Mouse (Mus musculus) lung, embryonic 15.5 days (tissue): ENCODE results near the gene Prtn3. TPM values are rescaled to one million over a fixed set of nuclear protein-coding genes. Genes with fewer than 3 reads are reported as not detected.
A peak's percentile ranks its signal among the peaks of the same experiment; 100 is the strongest.

Source experiments
- ATAC-seq: fragments of 200-750 bp; cut with Nextera tagmentation; 2 replicates; pipeline ENCODE4 v1.8.0; 2017; ENCODE audit warnings: moderate number of reproducible peaks, borderline replicate concordance; ENCODE audit not compliant: low FRiP score, low TSS enrichment; ENCODE audit errors: extremely low read depth
- H3K27ac ChIP-seq: fragments of 300-500 bp; sonication (generic); 2 replicates; pipeline ENCODE4 v1.5.1; 2015; ENCODE audit warnings: moderate library complexity, mild to moderate bottlenecking, inconsistent platforms
- H3K27me3 ChIP-seq: fragments of 300-500 bp; sonication (generic); 2 replicates; pipeline ENCODE4 v1.6.1; 2015; ENCODE audit warnings: inconsistent platforms
- H3K36me3 ChIP-seq: fragments of 300-500 bp; sonication (generic); 2 replicates; pipeline ENCODE4 v1.6.1; 2015; ENCODE audit warnings: inconsistent platforms
- H3K4me1 ChIP-seq: fragments of 300-500 bp; sonication (generic); 2 replicates; pipeline ENCODE4 v1.6.1; 2015; ENCODE audit warnings: inconsistent platforms
- H3K4me2 ChIP-seq: fragments of 300-500 bp; sonication (generic); 2 replicates; pipeline ENCODE4 v1.6.1; 2015; ENCODE audit warnings: inconsistent platforms, mild to moderate bottlenecking, moderate library complexity
- H3K4me3 ChIP-seq: fragments of 300-500 bp; sonication (generic); 2 replicates; pipeline ENCODE4 v1.5.1; 2015; ENCODE audit warnings: mild to moderate bottlenecking, inconsistent platforms
- H3K9ac ChIP-seq: fragments of 300-500 bp; sonication (generic); 2 replicates; pipeline ENCODE4 v1.6.1; 2015; ENCODE audit warnings: inconsistent platforms
- H3K9me3 ChIP-seq: fragments of 300-500 bp; sonication (generic); 2 replicates; pipeline ENCODE4 v1.6.1; 2016; ENCODE audit warnings: inconsistent platforms
- WGBS: fragments of 180-500 bp; shearing (Covaris S2); methylation state at CpG from one replicate; pipeline ENCODE4 v1.1.7; 2015; 5-methylcytosine and 5-hydroxymethylcytosine counted together
- polyA plus RNA-seq: library from polyadenylated mRNA; unstranded; fragments of >200 nt; fragmentation: Nextera tagmentation; extraction: Ambion mirVana; gene quantifications from 2 replicates; pipeline ENCODE4 v1.2.1, GENCODE M21; 2015

The Prtn3 gene
- polyA plus RNA-seq, 1 experiment from 2014 or later = 3.8 TPM

DNA sequence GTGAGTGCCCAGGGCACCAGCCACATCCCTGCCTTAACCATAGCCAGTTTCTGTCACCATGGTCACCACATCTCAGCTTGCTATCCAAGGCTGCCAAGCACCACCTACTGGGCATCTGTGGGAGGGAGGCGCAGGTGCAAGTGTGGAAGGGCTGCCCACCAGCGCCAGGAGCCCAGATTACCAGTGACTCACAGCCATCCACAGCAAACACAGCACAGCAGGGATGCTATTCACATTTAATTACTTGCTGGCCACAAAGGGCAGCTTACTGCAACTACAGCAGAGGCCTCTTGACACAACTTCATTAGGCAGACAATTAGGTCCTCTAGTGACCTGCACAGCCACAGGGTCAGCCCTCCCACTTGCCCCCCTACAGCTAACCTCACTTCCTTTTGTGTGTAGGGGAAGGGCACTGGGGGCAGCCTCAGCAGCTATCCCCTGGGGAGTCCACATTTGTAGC, 26.7 kb downstream of the Prtn3 start:
- H3K9me3 ChIP-seq = no peaks in the 10 kb centered on the region
- no peak overlapping the region for H3K4me3 ChIP-seq
- H3K27ac ChIP-seq = no peak overlapping the region
- H3K4me1 ChIP-seq = peaks cover 8% of the 10 kb centered on the region
- peaks cover 56% of the 10 kb centered on the region for H3K36me3 ChIP-seq
- WGBS = 53% methylated on average over 2 of the region's 2 CpGs
- H3K9ac ChIP-seq = no peak overlapping the region
- no peak for ATAC-seq
- no peak overlapping the region for H3K4me2 ChIP-seq
- H3K27me3 ChIP-seq = no peaks in the 10 kb centered on the region

GRCm38 (mm10) chr10:79906712-79907111, 32.4 kb downstream of the Prtn3 start:
- H3K36me3 ChIP-seq = peaks cover 50% of the 10 kb centered on the region
- no peak overlapping the region for H3K4me3 ChIP-seq
- 94% methylated on average over 9 of the region's 9 CpGs for WGBS
- H3K9me3 ChIP-seq = no peaks in the 10 kb centered on the region
- no peaks in the 10 kb centered on the region for H3K27me3 ChIP-seq
- H3K4me1 ChIP-seq = peaks cover 13% of the 10 kb centered on the region
- no peak overlapping the region for H3K9ac ChIP-seq
- H3K27ac ChIP-seq = no peak overlapping the region
- H3K4me2 ChIP-seq = no peak overlapping the region
- ATAC-seq = no peak

DNA sequence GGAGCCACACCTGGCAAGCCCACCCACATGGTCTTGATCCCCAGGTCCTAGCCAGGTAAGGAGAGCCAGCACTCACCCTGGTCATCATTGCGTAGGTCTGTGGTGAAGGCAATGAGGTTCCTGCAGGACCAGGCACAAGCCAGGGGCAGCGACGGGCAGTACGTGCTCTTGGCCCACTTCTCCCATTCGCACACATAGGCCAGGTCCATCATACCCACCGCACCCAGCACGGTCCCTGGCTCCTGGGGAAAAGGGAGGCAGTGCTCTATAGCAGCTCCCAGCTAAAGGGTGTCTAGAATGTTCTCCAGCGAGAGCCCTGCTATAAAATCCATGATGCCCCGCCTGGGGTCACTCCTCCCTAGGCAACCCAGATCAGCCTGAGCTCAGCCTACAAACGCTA, 33.1 kb downstream of the Prtn3 start:
- H3K9me3 ChIP-seq = no peaks in the 10 kb centered on the region
- H3K4me2 ChIP-seq = 0 out of 2 replicates have a peak overlapping the region, but pooled peaks have one; percentile 59
- peaks cover 56% of the 10 kb centered on the region for H3K36me3 ChIP-seq
- WGBS = 88% methylated on average over 10 of the region's 10 CpGs
- no peak overlapping the region for H3K9ac ChIP-seq
- no peaks in the 10 kb centered on the region for H3K27me3 ChIP-seq
- no peak overlapping the region for H3K27ac ChIP-seq
- no peak for ATAC-seq
- no peak overlapping the region for H3K4me3 ChIP-seq
- peaks cover 13% of the 10 kb centered on the region for H3K4me1 ChIP-seq

DNA sequence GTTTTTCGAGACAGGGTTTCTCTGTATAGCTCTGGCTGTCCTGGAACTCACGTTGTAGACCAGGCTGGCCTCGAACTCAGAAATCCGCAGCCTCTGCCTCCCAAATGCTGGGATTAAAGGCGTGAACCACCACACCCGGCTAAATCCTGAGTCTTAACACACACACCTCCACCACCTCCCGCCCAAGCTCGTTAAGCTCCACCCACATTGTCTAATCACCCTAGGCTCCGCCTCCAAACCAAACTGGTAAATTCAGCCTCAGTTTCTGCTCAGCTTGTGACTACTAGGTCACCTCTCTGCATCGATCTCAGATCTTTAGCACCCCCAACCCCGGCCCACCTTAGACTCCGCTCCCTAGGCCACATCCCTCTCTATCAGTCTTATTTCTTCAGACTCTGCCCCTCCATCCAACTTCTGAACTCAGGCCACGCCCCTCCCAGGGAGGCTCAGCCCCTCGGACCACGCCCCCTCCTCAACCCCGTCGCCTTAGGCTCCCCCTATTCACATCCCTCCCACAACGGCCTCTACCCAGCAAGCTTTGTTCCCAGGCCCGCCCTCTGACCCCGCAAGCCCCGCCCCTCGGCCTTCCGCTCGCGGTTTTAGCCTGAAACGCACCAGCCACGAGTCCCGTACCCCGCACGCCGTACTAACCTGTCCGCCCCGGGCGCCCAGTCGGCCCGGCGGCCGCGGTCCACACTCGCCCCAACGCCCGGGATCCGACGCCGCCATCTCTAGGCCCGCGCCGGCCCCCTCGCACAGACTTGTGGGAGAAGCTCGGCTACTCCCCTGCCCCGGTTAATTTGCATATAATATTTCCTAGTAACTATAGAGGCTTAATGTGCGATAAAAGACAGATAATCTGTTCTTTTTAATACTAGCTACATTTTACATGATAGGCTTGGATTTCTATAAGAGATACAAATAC, 34.2 kb downstream of the Prtn3 start, which contains the start of gene Med16:
Gene Med16 (minus strand): TSS at position 757 of the 925 bp plus-strand sequence.
- H3K27me3 ChIP-seq = no peaks in the 10 kb centered on the region
- peak within 1 kb of the TSS; percentile 59 for H3K4me2 ChIP-seq
- peak within 1 kb of the TSS; percentile 98 for H3K9ac ChIP-seq
- H3K36me3 ChIP-seq = peaks cover 55% of the 10 kb centered on the region
- ATAC-seq = peak; percentile 96
- WGBS = under 1% methylated on average over 52 of the region's 52 CpGs
- H3K27ac ChIP-seq = peak within 1 kb of the TSS; percentile 99
- H3K9me3 ChIP-seq = no peaks in the 10 kb centered on the region
- H3K4me1 ChIP-seq = peaks cover 13% of the 10 kb centered on the region
- H3K4me3 ChIP-seq = peak within 1 kb of the TSS; percentile 87

DNA sequence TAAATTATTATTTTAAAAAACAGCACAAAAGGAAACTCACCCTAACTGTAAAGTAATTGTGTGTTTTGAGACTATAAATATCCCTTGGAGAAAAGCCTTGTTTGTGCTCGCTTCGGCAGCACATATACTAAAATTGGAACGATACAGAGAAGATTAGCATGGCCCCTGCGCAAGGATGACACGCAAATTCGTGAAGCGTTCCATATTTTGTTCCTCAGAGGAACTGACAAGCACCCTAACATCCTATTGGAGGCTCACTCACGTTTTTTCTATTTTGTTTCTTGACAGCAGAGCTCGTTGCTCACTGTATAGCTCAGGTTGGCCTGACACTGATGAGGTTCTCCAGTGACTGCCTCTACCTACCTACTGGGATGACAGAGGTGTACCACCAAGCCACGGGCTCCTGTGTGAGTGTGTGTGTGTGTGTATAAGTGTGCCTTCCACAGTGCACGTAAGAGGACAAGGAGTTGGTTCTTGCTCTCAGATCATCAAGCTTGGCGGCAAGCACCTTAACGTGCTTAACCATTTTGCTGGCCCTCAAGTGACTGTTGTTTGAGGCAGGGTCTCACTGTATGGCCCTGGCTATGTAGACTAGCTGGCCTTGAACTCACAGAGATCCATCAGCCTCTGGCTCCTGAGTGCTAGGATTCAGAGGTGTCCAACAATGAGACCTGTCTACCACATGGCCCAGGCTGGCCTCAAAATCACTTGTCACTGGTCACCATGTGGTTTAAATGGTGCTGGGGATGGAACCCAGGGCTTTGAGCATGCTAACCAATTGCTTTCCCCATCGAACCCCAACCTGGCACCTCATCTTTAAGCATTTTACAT, 35.0 kb downstream of the Prtn3 start:
- peaks cover 48% of the 10 kb centered on the region for H3K36me3 ChIP-seq

DNA sequence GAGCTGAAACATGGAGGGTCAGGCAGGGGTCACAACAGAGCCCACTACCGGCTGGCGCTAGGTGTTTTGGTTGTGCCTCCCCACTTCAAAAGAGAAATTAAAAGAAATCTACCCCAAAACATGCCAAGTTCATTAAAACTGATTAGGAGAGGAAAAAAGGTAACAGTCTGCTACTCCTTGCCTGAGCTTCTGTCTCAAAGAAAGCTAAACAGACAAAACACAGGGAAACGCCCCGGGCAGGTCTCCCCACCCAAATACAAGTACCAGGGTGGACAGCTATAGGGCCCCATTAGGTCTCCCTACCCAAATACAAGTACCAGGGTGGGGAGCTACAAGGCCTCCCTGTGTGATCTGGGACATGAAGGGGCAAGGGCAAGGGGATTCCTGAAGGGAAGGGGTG, 36.3 kb downstream of the Prtn3 start, which contains the start of gene Gm26602:
Gene Gm26602 (plus strand): TSS at position 301 of the 400 bp plus-strand sequence.
- ATAC-seq = no peak
- Histone ChIP-seq H3K9ac (no peak within 1 kb of the TSS), H3K9me3 (no peaks in the 10 kb centered on the region), H3K4me3 (no peak within 1 kb of the TSS), H3K27ac (peak within 1 kb of the TSS; percentile 70; the same call in 1 of the 2 replicates), H3K36me3 (peaks cover 37% of the 10 kb centered on the region), H3K4me2 (peak within 1 kb of the TSS; percentile 48; the same call in 1 of the 2 replicates), H3K4me1 (peaks cover 31% of the 10 kb centered on the region), H3K27me3 (no peaks in the 10 kb centered on the region)
- 91% methylated on average over 4 of the region's 4 CpGs for WGBS

More for the DNA sequence above, 35.0 kb downstream of the Prtn3 start:
- Histone ChIP-seq H3K27me3 (no peaks in the 10 kb centered on the region), H3K4me1 (peaks cover 19% of the 10 kb centered on the region), H3K27ac (peak overlapping the region; percentile 70), H3K4me2 (peak overlapping the region; percentile 48), H3K9me3 (no peaks in the 10 kb centered on the region), H3K9ac (peak overlapping the region; percentile 32), H3K4me3 (peak overlapping the region; percentile 20)
- 19% methylated on average over 14 of the region's 14 CpGs for WGBS
- ATAC-seq = peak; percentile 58

DNA sequence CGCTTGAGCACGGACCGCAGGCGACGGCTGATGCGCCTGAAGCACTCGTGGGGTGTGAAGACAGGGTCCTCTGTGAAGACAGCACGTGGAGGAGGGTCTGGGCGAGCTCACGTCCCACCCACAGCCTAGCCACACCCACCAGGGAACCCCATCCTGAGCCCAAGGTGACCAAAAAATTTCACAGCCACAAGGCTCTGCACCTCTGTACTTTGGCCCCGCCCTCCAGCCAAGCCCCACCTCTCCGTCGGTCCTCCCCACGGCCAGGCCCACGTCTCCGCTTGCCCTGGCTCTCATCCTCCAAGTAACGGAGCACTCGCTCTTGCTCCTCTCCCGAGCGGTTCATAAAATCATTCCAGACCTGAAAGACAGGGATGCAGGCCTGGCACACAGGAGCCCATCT, 38.1 kb downstream of the Prtn3 start:
- no peaks in the 10 kb centered on the region for H3K9me3 ChIP-seq
- ATAC-seq = no peak
- no peak overlapping the region for H3K9ac ChIP-seq
- WGBS = 69% methylated on average over 20 of the region's 20 CpGs
- H3K4me1 ChIP-seq = peaks cover 41% of the 10 kb centered on the region
- H3K4me2 ChIP-seq = no peak overlapping the region
- no peak overlapping the region for H3K27ac ChIP-seq
- H3K36me3 ChIP-seq = peaks cover 22% of the 10 kb centered on the region
- no peak overlapping the region for H3K4me3 ChIP-seq
- H3K27me3 ChIP-seq = peaks cover under 1% of the 10 kb centered on the region; the same call in 1 of the 2 replicates

DNA sequence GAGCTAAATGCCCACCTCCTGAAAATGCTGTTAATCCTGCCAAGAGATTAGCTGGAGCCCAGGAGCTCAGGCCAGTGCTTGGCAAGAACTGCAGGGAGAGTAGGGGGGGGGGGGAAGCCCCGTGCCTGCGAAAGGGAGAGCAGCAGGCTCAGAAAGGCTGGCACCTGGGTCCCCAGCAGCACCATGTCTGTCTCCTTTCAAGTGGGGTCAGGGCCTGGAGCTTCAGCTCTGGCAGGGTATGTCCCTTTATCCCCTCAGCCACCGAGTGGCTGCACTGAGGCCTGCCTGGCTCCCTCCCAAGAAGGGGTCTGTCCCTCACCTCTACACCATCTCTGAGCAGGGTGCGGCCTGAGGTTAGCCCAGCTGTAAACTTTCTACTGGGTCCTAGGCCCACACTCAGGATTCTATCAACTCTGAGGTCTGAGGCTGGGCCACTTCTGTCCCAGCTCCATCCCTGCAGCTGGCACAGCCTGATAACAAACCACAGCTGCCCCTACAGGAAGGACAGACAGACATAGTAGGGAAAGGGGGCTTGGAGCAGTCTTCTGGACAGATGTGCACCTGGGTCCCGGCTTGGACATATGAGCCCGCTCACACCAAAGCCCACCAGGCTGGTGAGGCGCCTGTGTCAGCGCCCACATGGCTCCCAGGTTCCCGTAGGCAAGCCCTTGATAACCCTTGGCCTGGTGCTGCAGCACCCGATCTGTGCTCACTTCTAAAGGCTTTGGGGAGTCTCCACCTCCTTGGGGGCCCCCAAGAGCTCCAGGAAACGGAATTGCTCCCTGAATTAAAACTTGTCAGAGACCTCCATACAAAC, 40.1 kb downstream of the Prtn3 start:
- Histone ChIP-seq H3K9me3 (no peaks in the 10 kb centered on the region), H3K27ac (no peak overlapping the region), H3K4me3 (no peak overlapping the region), H3K4me2 (peak overlapping the region; percentile 81; the same call in 1 of the 2 replicates), H3K4me1 (peaks cover 43% of the 10 kb centered on the region), H3K27me3 (peaks cover 20% of the 10 kb centered on the region), H3K9ac (no peak overlapping the region), H3K36me3 (peaks cover 22% of the 10 kb centered on the region)
- ATAC-seq = no peak
- 69% methylated on average over 11 of the region's 11 CpGs for WGBS

GRCm38 (mm10) chr10:79914948-79915596, 40.8 kb downstream of the Prtn3 start:
- H3K27ac ChIP-seq = no peak overlapping the region
- H3K9me3 ChIP-seq = no peaks in the 10 kb centered on the region
- no peak for ATAC-seq
- H3K4me1 ChIP-seq = peaks cover 46% of the 10 kb centered on the region
- peak overlapping the region; percentile 81; the same call in 1 of the 2 replicates for H3K4me2 ChIP-seq
- H3K36me3 ChIP-seq = peaks cover 22% of the 10 kb centered on the region
- H3K9ac ChIP-seq = no peak overlapping the region
- 53% methylated on average over 7 of the region's 7 CpGs for WGBS
- H3K4me3 ChIP-seq = peak overlapping the region; percentile 75; the same call in 1 of the 2 replicates
- H3K27me3 ChIP-seq = peaks cover 27% of the 10 kb centered on the region

GRCm38 (mm10) chr10:79916081-79916480, 41.8 kb downstream of the Prtn3 start:
- peak overlapping the region; percentile 75 for H3K4me3 ChIP-seq
- no peak for ATAC-seq
- H3K9me3 ChIP-seq = no peaks in the 10 kb centered on the region
- 5% methylated on average over 8 of the region's 8 CpGs for WGBS
- H3K27me3 ChIP-seq = peaks cover 37% of the 10 kb centered on the region
- H3K4me1 ChIP-seq = peaks cover 56% of the 10 kb centered on the region
- H3K9ac ChIP-seq = peak overlapping the region; percentile 98
- H3K27ac ChIP-seq = 0 out of 2 replicates have a peak overlapping the region, but pooled peaks have one; percentile 18
- H3K4me2 ChIP-seq = peak overlapping the region; percentile 81
- H3K36me3 ChIP-seq = peaks cover 16% of the 10 kb centered on the region
